Mouse (Mus musculus) bone marrow macrophage, adult 2 months (primary cell): Measurements from ENCODE around the gene B3gnt3. TPM values are rescaled to one million over a fixed set of nuclear protein-coding genes. Genes with fewer than 3 reads are reported as not detected.
"Not testable (repeated sequence)": the region's sequence is repeated elsewhere in the genome, so short reads cannot be mapped to it uniquely, and the experiment has no call there.

ENCODE experiments used
- H3K27ac ChIP-seq: 2 replicates; pipeline ENCODE4 v1.5.1; 2012; ENCODE audit warnings: low read depth, low read length; ENCODE audit not compliant: insufficient read depth
- H3K4me1 ChIP-seq: 2 replicates; pipeline ENCODE4 v1.6.1; 2012; ENCODE audit warnings: low read length; ENCODE audit not compliant: control insufficient read depth, insufficient read depth
- H3K4me3 ChIP-seq: 2 replicates; pipeline ENCODE4 v1.5.1; 2012; ENCODE audit warnings: mild to moderate bottlenecking, low read length, moderate library complexity; ENCODE audit not compliant: insufficient read depth
- CTCF ChIP-seq: IDR thresholded peaks from 2 replicates; pipeline ENCODE4 v1.5.1; 2012; ENCODE audit warnings: low read depth, mild to moderate bottlenecking, low read length, moderate library complexity
- POLR2A ChIP-seq: IDR thresholded peaks from 2 replicates; pipeline ENCODE4 v1.6.1; 2012; ENCODE audit warnings: mild to moderate bottlenecking, low read depth, low read length, borderline replicate concordance
- polyA plus RNA-seq: library from polyadenylated mRNA; stranded (reverse); fragments of >200 nt; gene quantifications from 2 replicates; pipeline ENCODE4 v1.2.4, GENCODE M21; 2012; ENCODE audit not compliant: missing spikeins, insufficient read depth, insufficient read length

B3gnt3 gene
- polyA plus RNA-seq, 1 experiment: 24.1 TPM

DNA sequence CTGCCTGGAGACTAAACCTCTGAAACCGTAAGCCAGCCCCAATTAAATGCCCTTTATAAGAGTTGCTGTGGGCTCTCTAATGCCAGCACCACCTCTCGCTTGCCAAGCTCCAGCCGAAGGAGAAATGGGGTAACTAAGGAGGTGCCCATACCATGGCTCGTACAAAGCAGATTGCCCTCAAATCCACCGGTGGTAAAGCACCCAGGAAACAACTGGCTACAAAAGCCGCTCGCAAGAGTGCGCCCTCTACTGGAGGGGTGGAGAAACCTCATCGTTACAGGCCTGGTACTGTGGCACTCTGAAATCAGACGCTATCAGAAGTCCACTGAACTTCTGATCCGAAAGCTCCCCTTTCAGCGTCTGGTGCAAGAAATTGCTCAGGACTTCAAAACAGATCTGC is 6.1 kb downstream of the B3gnt3 start:
- TF ChIP-seq CTCF: peak; percentile 49; the same call in 1 of the 2 replicates
- not testable (repeated sequence) for H3K4me3 ChIP-seq, H3K4me1 ChIP-seq, H3K27ac ChIP-seq

GRCm38 (mm10) chr8:71693166-71694041 is 8.2 kb downstream of the B3gnt3 start:
- Histone ChIP-seq H3K4me3 (peak overlapping the region; percentile 3; the same call in 1 of the 2 replicates), H3K27ac (no peak overlapping the region), H3K4me1 (no peaks in the 10 kb centered on the region; the same call in 1 of the 2 replicates)
- TF ChIP-seq CTCF (no peak), POLR2A (no peak)

DNA sequence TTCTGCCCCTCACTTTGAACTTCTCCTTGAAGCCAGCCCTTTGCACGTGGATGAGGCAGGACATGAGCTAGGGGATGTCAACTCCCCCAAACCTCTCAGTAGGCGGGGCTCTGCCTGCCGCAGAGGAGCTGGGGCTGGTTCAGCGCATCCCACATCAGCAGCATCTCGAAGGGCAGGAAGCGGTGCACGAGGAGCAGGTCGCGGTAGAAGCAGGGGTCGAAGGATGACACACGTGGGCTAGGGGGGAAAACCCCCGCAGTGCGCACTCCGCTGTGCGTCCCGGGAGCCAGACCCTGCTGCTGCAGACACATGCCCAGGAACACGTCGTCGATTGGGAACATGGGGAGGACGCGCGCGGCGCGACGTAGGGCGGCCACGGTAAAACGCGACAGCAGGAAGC is 9.1 kb downstream of the B3gnt3 start:
- H3K27ac ChIP-seq: no peak overlapping the region
- H3K4me1 ChIP-seq: no peaks in the 10 kb centered on the region; the same call in 1 of the 2 replicates
- no peak overlapping the region for H3K4me3 ChIP-seq
- no peak for TF ChIP-seq CTCF
- TF ChIP-seq POLR2A: no peak

DNA sequence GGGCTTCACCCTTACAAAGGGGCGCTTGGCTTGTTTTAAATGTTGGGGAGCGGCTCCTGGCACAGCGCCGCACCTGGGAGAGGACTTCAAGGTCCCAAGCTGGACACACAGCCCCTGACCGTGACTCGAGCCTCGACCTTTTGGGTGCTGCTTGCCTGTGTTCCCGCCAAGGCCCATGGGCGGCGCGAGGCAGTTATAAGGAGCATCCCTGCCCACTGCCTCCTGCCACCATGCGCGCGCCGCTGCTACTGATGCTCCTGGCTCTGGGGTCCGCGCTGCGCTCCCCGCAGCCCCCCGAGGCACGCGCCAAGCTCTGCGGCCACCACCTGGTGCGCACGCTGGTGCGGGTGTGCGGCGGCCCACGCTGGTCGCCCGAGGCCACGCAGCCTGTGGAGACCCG is 12.6 kb downstream of the B3gnt3 start, which contains the start of gene Insl3:
Gene Insl3 (plus strand): TSS at position 187 of the 400 bp plus-strand sequence.
- no peak for TF ChIP-seq CTCF
- no peak for TF ChIP-seq POLR2A
- no peak within 1 kb of the TSS for H3K4me3 ChIP-seq
- no peaks in the 10 kb centered on the region; the same call in 1 of the 2 replicates for H3K4me1 ChIP-seq
- H3K27ac ChIP-seq: no peak within 1 kb of the TSS

- Histone ChIP-seq H3K27ac (no peak overlapping the region), H3K4me1 (no peaks in the 10 kb centered on the region), H3K4me3 (no peak overlapping the region)
- TF ChIP-seq CTCF: no peak
- TF ChIP-seq POLR2A: no peak
These were observed 14.0 kb downstream of the B3gnt3 start for GRCm38 (mm10) chr8:71687616-71688015.

DNA sequence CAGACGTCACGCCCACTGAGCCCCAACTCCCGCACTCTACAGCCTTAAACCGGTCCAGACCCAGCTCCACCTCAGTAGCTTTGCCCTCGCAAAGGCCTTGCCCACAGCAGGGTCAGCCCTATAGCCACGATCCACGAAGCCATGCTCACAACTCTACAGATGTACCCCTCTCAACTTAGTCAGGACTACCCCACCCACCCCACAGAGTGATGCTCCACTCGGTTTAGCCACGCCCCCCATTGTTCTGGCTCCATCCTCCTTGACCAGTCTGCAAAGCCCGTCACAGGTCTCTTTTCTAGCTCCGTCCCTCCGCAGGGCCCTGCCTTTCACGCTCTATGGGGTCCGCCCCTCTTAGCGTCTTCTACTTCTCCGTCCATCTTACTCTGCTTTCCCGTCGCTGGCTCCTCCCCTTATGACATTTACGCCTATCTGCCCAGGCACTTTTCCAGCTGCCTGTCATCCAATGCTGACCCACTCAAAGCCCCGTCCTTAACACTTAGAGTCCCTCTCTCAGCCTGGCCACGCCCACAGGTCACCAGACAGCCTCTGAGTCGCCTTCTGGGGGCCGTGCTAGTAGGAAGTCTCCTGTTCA is 15.3 kb downstream of the B3gnt3 start:
- Histone ChIP-seq H3K4me3 (no peak overlapping the region), H3K4me1 (no peaks in the 10 kb centered on the region), H3K27ac (no peak overlapping the region)
- TF ChIP-seq CTCF (no peak), POLR2A (no peak)

DNA sequence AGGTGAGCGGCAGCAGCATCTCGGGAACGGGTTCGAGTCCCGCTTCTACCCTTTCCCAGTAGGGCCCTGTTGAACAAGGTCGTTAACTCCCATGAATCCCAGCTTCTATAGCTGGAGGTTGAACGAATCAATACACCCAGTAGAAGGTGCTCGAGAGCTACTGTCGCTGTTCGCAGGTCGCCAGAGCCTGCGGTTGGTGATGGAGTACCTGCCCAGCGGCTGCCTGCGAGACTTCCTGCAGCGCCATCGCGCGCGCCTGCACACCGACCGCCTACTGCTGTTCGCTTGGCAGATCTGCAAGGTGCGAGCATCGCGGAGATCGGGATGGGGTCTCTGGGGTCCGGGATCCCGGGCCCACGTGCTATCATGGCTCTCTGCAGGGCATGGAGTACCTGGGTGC is 16.0 kb downstream of the B3gnt3 start:
- Histone ChIP-seq H3K4me1 (no peaks in the 10 kb centered on the region), H3K4me3 (no peak overlapping the region), H3K27ac (no peak overlapping the region)
- TF ChIP-seq POLR2A: no peak
- TF ChIP-seq CTCF: no peak

GRCm38 (mm10) chr8:71684701-71685100 is 16.9 kb downstream of the B3gnt3 start:
- TF ChIP-seq CTCF (no peak), POLR2A (no peak)
- H3K27ac ChIP-seq: no peak overlapping the region
- no peaks in the 10 kb centered on the region for H3K4me1 ChIP-seq
- no peak overlapping the region for H3K4me3 ChIP-seq

GRCm38 (mm10) chr8:71682832-71683231 is 18.8 kb downstream of the B3gnt3 start:
- TF ChIP-seq POLR2A (no peak), CTCF (no peak)

DNA sequence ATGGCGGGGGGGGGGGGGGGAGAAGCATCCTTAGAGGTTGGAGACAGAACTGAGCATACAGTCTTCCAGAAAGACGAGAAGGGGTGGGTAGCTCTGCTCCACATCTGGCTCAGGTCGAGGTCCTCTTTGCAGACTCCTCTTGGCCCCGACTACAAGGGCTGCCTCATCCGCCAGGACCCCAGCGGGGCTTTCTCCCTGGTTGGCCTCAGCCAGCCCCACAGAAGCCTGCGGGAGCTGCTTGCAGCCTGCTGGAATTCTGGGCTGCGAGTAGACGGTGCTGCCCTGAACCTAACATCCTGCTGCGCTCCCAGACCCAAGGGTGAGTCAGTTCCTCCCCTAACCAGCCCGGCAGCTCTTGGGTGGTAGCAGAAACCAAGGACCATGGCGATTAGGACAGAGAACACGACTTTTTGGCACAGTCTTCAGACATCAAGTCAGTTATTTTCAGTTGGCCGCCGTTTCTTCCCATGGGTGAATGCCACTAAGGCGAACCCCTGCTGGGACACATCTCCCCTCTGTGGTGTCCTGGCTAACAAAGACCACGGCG is 20.1 kb downstream of the B3gnt3 start:
- H3K27ac ChIP-seq: no peak overlapping the region
- peaks cover 10% of the 10 kb centered on the region for H3K4me1 ChIP-seq
- H3K4me3 ChIP-seq: no peak overlapping the region
- no peak for TF ChIP-seq CTCF
- no peak for TF ChIP-seq POLR2A

More at GRCm38 (mm10) chr8:71682832-71683231, 18.8 kb downstream of the B3gnt3 start:
- Histone ChIP-seq H3K4me1 (peaks cover under 1% of the 10 kb centered on the region; the same call in 1 of the 2 replicates), H3K4me3 (no peak overlapping the region), H3K27ac (no peak overlapping the region)
